Mouse (Mus musculus) embryo, embryonic 11 days (tissue): ENCODE results near the gene Fam76a.

Experiments
- DNase-seq: peaks from one replicate; pipeline ENCODE4 v3.0.0-alpha.2; 2015

The Fam76a gene

DNA sequence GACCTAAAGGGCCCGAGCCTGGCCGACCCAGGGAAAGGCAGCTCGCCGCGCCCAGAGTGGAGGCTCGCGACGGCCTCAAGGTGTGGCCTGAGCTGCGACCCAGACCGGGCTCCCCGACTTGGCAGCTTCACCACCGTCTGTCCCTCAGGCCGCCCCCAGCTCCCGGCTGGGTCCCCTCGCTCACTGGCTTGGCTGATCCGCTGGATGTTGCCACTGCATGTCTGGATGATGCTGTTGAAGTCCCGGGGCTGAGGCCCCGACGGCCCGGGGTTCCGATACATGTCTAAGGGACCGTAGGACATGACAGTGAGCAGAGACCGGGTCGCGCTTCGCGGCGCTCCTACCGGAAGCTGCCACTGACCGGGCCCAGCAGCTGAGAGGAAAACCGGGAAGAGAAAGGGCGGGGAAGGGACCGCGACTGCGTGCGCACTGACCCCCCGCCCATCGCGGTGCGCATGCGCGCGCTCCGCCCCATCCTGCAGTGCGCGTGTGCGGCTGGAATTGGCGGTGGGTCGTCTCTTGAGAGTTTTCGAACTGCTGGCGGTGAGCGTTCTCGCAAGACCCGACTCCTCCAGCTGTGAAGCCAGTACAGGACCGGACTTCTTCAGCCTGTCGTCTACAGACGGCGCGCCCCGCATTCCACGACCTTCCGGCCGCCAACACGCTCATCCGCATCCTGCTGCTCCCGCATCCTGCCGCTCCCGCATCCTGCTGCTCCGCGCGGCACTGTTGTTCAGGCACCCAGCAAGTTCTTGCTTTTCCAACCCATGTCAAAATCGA lies 38.1 kb downstream of the Fam76a start, which contains the start of gene Stx12:
TSS of gene Stx12 (minus strand) at position 446 of the 780 bp plus-strand sequence.
- DNase-seq = peak; percentile 94

DNA sequence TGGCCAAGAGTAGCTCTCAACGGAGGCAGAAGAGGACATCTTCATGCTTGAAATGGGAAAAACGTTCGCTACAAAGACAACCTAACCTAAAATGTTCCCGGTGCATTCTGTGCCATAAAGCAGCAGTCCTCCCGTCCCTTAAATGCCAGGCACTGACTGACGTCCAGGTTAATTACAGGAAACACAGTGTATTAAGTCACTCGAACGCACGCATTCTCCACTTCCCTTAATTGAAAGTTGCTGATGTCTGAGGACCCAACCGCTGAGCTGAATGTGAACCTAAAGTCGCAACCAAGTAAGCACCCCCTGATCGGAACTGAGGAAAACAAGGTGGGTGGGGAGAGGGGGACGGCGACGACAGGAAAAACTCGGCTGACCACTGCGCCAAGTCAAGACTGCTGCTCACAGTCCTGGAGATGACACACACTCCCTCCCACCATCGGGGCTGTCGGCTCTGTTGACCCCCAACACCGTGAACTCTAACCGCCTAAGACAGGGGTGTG lies 38.7 kb downstream of the Fam76a start:
- DNase-seq = no peak

DNA sequence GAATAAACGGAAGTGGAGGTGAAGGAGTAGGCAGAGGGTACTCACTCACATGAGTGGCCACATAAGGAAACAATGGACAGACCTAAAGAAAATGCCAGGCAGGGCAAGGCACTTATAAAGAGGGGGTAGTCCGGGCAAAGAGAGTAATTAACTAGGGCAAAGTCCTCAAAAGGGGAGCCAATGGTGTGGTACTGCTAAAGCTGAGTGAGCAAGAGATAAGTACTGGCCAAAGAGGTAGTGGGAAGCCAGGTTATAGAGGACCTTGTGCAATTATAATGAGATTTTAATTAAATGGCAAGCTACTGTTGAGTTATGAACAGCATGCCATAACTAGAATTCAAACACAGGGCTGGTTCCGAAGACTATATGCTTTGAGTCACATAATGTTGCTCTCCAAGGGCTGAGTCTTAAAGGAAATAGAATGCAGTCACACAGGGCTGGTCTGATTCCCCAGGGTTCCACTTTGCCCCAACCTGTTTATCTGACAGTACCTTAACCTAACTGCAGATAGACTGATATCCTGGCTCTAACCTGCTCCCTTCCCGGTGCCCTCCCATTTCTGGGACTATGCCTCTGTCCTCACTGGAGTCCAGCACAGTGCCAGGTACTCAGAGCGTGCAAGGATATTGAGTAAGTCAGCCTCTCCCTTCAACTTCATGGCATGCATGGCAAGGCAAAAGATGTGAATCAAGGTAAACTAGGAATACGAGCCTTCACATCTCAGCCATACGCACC lies 47.8 kb downstream of the Fam76a start:
- DNase-seq = no peak

DNA sequence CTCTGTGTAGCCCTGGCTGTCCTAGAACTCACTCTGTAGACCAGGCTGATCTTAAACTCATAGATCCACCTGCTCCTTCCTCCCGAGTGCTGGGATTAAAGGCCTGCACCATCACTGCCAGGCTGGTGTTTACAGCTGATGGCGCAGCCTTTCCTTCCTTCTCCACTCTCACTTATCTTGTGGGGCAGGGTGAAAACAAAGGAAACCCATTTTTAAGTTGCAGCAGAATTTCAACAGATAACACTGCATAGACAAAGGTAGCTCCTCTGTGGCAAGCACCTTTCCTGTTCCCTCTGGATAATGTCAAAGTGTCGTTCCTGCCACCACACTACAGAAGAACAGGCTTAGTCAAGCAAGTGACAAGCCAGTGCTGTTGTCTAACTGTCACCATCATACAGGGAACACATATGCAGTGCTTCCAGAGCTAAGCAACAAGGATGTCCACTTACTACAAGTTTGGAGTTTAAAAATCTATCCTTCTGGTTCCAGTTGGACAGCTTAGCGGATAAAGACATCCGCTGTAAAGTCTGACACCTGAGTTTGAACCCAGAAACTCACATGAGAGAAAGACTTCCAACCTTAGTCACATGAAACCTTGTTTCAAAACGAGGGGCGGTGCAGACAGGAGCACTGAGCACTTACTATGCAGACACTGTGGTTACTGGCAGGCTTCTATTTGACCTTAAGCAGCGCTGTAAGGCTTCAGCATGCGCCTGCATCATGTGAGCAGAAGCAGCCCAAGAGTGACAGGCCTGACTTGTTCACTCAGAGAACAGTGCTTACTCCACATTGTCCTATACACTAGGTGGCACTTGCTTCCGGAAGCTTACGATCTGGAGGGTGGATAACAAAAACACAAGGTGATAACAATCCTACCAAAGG lies 48.6 kb downstream of the Fam76a start:
- no peak for DNase-seq

DNA sequence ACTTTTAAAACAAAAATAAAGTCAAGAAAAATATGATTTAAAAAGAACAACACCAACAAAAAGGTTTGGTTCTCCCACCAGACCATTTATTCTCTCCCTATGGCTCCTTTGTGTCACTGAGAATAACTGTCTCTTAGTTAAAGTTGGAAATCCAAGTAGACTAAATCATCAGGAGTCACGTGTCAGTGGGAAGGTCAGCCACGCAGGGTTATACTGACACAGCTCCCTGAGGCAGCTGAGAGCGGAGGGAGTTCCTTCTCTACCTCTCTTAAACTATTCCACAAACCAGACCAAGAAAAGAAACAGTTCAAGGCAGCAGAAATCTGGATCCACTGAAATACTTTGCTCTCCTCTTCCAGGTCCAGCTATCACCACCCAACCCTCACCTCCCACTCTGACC lies 51.2 kb downstream of the Fam76a start:
- no peak for DNase-seq

DNA sequence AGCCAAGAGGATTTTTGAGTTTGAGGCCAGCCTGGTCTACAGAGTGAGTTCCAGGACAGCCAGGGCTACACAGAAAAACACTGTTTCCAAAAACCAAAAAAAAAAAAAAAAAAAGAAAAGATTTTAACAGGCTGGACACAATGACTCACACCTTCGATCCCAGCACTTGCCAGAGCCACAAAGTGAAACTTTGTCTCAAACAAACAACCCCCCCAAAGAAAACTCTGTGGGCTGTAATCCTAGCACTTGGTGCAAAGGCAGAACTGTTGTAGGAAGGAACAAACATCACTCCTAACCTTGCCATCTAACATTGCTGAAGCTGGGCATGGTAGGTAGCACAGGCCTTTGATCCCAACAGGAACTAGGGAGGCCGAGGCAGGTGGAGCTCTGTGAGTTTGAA lies 57.5 kb downstream of the Fam76a start:
- no peak for DNase-seq

DNA sequence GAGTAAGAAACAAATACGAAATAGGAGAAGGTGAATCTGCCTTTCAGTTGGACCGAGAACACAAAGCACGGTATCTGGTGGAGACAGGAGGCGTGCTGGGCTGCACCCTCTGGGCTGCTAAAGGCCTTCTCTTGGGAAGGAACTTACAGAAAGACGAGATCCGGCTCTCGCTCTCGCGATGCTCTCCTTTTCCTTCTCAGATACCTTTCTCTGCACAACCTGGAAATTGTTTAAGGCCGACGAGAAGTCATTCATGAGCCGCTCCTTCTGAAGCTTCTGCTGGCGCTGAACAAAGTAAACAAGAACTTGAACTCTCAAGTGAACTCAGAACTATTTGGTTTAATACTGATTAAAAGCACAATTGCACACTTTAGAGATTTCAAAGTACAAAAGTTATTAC lies 59.3 kb downstream of the Fam76a start:
- DNase-seq = no peak

DNA sequence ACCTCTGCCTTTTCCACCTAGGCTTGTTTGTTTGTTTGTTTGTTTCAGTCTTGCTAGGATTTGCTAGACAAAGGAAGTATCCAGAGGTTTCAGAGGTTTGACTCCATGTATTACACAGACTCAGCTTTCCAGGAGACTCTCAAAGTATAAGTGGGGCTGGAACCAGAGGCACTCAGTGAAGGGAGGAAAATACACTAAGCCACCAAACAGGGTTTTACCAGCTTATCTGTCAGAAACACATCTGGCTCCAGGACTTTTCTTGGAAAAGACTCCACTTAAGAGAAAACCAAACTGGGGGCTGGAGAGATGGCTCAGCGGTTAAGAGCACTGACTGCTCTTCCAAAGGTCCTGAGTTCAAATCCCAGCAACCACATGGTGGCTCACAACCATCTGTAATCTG lies 61.5 kb downstream of the Fam76a start:
- no peak for DNase-seq
